Mouse (Mus musculus): ENCODE results near the gene Pou2f3.

DNA sequence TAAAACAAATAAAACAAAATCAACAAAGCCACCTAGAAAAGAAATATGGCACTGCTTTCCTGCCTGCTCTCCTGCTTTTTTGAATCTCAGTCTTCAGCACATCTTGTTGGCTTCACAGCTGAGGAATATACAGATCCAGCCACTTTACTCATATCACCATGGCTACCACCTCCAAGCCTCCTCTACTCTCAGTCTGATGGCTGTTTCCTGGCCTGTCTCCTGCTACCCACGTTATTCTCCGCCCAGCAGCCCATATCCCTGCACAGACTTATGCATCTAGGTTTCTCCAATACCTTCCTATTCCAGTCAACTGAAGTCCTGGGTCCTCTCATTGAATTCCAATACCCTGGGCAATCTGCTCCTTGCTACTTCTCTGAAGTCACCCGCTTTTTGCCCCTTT, 76.6 kb downstream of the Pou2f3 start:
- TF ChIP-seq CTCF (IDR thresholded peaks at IDR 0.05; ENCODE audit: borderline replicate concordance, insufficient read depth, low read depth, low read length) = no peak
- no peak for TF ChIP-seq POLR2A (IDR thresholded peaks at IDR 0.05; ENCODE audit: borderline replicate concordance, insufficient read depth, low read length)

Measured in cerebellum, adult 2 months (tissue).